Mouse (Mus musculus) ES-Bruce4 (cell line): ENCODE measurements around the gene Cep162.

ENCODE experiments used
- CTCF ChIP-seq: IDR thresholded peaks from one replicate; pipeline ENCODE4 v1.8.1; 2011; ENCODE audit warnings: low read depth, low read length
- EP300 ChIP-seq: IDR thresholded peaks from 2 replicates; pipeline ENCODE4 v1.6.1; 2011; ENCODE audit warnings: low read depth, low read length; ENCODE audit not compliant: insufficient read depth

DNA sequence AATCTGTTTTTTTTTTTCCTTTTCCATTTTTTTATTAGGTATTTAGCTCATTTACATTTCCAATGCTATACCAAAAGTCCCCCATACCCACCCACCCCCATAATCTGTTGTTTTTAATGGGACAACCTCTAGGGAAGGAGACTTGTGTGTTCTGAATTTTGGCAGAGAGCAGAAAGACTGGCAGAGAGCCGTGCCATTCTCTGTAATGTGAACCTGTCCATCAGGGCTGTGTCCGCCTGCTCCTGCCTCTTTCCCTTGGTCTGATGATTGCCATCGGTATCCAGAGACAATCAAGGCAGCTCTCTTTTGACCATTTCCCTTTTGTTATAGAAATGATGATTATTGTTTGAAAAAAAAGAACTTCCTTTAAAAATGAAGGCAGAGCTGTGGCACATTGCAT is 84.4 kb downstream of the Cep162 start:
- TF ChIP-seq EP300, result no peak
- no peak for TF ChIP-seq CTCF
